Mouse (Mus musculus) neural tube, embryonic 15.5 days (tissue): ENCODE measurements at regions not wholly inside any gene's neighbourhood (a gene's known extent, or its start where the extent isn't known, plus 50 kb on each side); places are given as distances from the start of the nearest gene placed in this dataset.

Experiments used
- ATAC-seq: fragments of 200-750 bp; cut with Nextera tagmentation; 2 replicates; pipeline ENCODE4 v1.8.0; 2017; ENCODE audit warnings: mild to moderate bottlenecking, moderate TSS enrichment, moderate library complexity; ENCODE audit not compliant: low FRiP score
- H3K27ac ChIP-seq: fragments of 300-500 bp; sonication (generic); replicated peaks from 2 replicates; pipeline ENCODE4 v1.5.1; 2015; ENCODE audit warnings: mild to moderate bottlenecking, inconsistent platforms
- H3K27me3 ChIP-seq: fragments of 300-500 bp; sonication (generic); replicated peaks from 2 replicates; pipeline ENCODE4 v1.6.1; 2015; ENCODE audit warnings: inconsistent platforms
- H3K36me3 ChIP-seq: fragments of 300-500 bp; sonication (generic); 2 replicates; pipeline ENCODE4 v1.6.1; 2015; ENCODE audit warnings: inconsistent platforms
- H3K4me1 ChIP-seq: fragments of 300-500 bp; sonication (generic); 2 replicates; pipeline ENCODE4 v1.6.1; 2015; ENCODE audit warnings: inconsistent platforms
- H3K4me2 ChIP-seq: fragments of 300-500 bp; sonication (generic); 2 replicates; pipeline ENCODE4 v1.6.1; 2015; ENCODE audit warnings: inconsistent platforms, mild to moderate bottlenecking, moderate library complexity
- H3K4me3 ChIP-seq: fragments of 300-500 bp; sonication (generic); replicated peaks from 2 replicates; pipeline ENCODE4 v1.5.1; 2015; ENCODE audit warnings: mild to moderate bottlenecking, inconsistent platforms
- H3K9ac ChIP-seq: fragments of 300-500 bp; sonication (generic); replicated peaks from 2 replicates; pipeline ENCODE4 v1.6.1; 2015; ENCODE audit warnings: mild to moderate bottlenecking, inconsistent platforms
- H3K9me3 ChIP-seq: fragments of 300-500 bp; sonication (generic); replicated peaks from 2 replicates; pipeline ENCODE4 v1.6.1; 2016; ENCODE audit warnings: inconsistent platforms
- WGBS: fragments of 180-500 bp; shearing (Covaris S2); methylation state at CpG from one replicate; pipeline ENCODE4 v1.1.7; 2015; ENCODE audit warnings: mixed read lengths; 5-methylcytosine and 5-hydroxymethylcytosine counted together

DNA sequence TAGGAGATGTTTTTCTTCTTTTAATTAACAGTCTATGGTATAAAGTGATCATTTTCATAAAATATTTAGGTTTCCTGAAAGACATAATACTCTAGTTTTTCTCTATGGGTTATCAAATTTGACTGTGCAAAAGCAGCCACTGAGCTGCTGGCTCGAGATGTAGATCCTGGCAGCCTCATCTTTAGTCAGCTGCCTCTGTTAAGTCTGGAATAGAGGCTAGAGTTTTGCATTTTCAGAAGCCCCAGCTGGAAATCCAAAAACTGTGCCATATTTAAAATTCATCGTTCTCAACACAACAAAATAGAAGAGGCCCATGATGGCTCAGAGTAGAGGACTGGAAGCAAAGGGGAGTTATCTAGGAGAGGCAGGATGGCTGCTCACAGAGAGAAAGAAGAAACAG, 53.8 kb upstream of the Lpar1 start:
- Histone ChIP-seq H3K4me3 (no peak overlapping the region), H3K9ac (no peak overlapping the region), H3K27me3 (no peaks in the 10 kb centered on the region), H3K36me3 (no peaks in the 10 kb centered on the region), H3K4me1 (no peaks in the 10 kb centered on the region), H3K4me2 (no peak overlapping the region), H3K9me3 (no peaks in the 10 kb centered on the region), H3K27ac (no peak overlapping the region)
- WGBS, result 84% methylated on average over 2 of the region's 2 CpGs
- no peak for ATAC-seq

GRCm38 (mm10) chr4:58605941-58606340, 52.2 kb upstream of the Lpar1 start:
- Histone ChIP-seq H3K27ac (no peak overlapping the region), H3K4me2 (no peak overlapping the region), H3K4me3 (no peak overlapping the region), H3K9ac (no peak overlapping the region), H3K27me3 (no peaks in the 10 kb centered on the region), H3K36me3 (no peaks in the 10 kb centered on the region), H3K9me3 (no peaks in the 10 kb centered on the region), H3K4me1 (no peaks in the 10 kb centered on the region)
- WGBS, result 89% methylated on average over 3 of the region's 3 CpGs
- ATAC-seq, result no peak
